Mouse (Mus musculus): ENCODE results near the gene Cluap1. TPM values are rescaled to one million over a fixed set of nuclear protein-coding genes. Genes with fewer than 3 reads are reported as not detected.
A peak's percentile ranks its signal among the peaks of the same experiment; 100 is the strongest.

Gene Cluap1
- polyA plus RNA-seq, 1 experiment from 2014 or later, result 25.3 TPM

DNA sequence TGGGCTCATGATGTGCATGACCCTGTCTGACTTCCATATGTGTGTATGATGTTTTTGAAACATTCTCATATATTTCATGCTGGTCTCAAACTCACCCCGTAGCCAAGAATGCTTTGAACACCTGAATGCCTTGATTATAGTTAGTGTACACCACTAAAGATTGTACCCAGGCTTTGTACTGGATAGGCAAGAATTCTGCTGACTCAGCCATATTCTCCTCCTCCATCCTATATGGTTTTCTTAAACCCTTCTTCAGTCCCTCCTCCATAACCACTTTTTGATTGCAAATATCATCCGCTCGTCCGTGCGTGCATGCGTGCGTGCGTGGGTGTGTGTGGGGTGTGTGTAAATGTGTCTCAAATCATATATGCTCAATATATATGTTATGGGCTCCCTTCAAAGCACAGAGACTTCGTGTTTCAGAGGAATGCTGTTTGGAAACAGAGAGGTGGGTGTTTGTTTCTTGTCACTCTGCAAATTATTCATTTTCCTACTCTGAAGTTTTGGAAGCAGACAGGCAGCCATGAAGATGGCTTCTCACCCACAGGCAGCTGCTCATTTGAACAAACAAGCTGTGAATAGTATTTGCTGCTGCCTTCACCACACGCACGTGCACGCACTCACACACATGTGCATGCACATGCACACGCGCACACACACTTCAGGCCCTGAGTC, 16.8 kb upstream of the Cluap1 start:
- H3K4me2 ChIP-seq, result no peak overlapping the region
- H3K9me3 ChIP-seq (ENCODE audit: control insufficient read depth, low read length), result no peaks in the 10 kb centered on the region
- no peaks in the 10 kb centered on the region for H3K27me3 ChIP-seq (ENCODE audit: control insufficient read depth, insufficient read depth, low read length)
- DNase-seq (ENCODE audit: low spot score, missing footprints), result peak; percentile 37
- no peaks in the 10 kb centered on the region; the same call in 1 of the 2 replicates for H3K36me3 ChIP-seq (ENCODE audit: control insufficient read depth, insufficient read depth, low read length)
- no peak overlapping the region for H3K9ac ChIP-seq (ENCODE audit: low read length)
- no peaks in the 10 kb centered on the region for H3K4me1 ChIP-seq (ENCODE audit: control insufficient read depth, insufficient read depth, low read length)
- H3K4me3 ChIP-seq (ENCODE audit: low read depth, low read length), result no peak overlapping the region
- no peak for ATAC-seq (ENCODE audit: low FRiP score)
- no peak overlapping the region for H3K27ac ChIP-seq (ENCODE audit: low read depth, low read length)
- WGBS, result 95% methylated on average over 14 of the region's 14 CpGs

DNA sequence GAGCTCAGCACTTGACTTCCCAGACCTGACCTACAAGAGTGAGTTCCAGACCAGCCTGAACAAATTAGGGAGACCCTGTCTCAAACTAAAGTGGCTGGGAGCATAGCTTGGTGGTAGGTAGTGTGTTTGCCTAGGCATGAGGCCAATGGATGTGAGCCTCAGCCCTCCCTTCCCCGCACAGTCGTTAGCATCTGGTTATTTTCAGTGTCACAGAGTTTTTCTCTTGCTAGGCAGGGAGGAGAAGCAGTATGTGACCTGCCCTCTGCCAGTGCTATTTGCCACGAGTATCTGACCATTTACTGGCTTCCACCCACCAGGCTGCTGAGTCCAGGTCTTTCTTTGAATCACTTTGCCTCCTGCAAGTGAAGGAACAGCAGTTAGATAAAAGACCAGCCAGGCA, 14.9 kb upstream of the Cluap1 start:
- no peak overlapping the region for H3K27ac ChIP-seq (ENCODE audit: low read depth, low read length)
- DNase-seq (ENCODE audit: low spot score, missing footprints) (no peak), ATAC-seq (ENCODE audit: low FRiP score) (no peak)
- no peaks in the 10 kb centered on the region; the same call in 1 of the 2 replicates for H3K36me3 ChIP-seq (ENCODE audit: control insufficient read depth, insufficient read depth, low read length)
- H3K27me3 ChIP-seq (ENCODE audit: control insufficient read depth, insufficient read depth, low read length), result no peaks in the 10 kb centered on the region
- H3K4me2 ChIP-seq, result no peak overlapping the region
- H3K4me1 ChIP-seq (ENCODE audit: control insufficient read depth, insufficient read depth, low read length), result no peaks in the 10 kb centered on the region
- no peak overlapping the region for H3K4me3 ChIP-seq (ENCODE audit: low read depth, low read length)
- H3K9me3 ChIP-seq (ENCODE audit: control insufficient read depth, low read length), result no peaks in the 10 kb centered on the region
- 78% methylated on average over 3 of the region's 3 CpGs for WGBS
- H3K9ac ChIP-seq (ENCODE audit: low read length), result no peak overlapping the region

DNA sequence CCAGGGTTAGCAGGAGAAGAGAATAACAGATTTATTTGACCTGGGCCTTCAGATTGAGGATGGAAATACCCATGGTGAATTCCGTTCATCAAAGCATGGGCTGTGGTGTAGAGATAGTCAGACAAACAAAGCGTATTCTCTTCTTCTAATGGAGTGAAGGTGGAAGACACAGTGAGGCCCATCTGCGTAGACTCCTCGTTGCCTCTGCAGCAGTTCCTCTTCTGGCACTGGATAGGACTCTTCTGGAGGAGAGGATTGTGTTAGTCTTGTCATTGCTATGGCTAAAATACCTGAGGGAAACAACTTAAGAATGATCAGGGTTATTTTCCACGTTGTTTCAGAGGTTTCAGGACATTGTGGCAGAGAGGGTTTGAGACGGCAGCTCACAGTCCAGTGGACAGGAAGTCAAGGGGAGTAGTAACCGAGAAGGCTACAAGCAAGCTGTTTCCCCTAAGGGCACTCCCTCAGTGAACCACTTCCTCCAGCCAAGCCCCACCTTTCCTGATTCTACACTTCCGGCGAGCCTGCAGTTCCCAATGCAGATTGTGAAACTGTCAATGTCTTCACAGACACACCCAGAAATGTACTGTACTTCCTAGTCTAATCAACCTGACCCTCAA, 13.3 kb upstream of the Cluap1 start:
- H3K4me1 ChIP-seq (ENCODE audit: control insufficient read depth, insufficient read depth, low read length), result no peaks in the 10 kb centered on the region
- peaks cover 4% of the 10 kb centered on the region; the same call in 1 of the 2 replicates for H3K36me3 ChIP-seq (ENCODE audit: control insufficient read depth, insufficient read depth, low read length)
- ATAC-seq (ENCODE audit: low FRiP score) (no peak), DNase-seq (ENCODE audit: low spot score, missing footprints) (no peak)
- H3K9me3 ChIP-seq (ENCODE audit: control insufficient read depth, low read length), result no peaks in the 10 kb centered on the region
- H3K4me3 ChIP-seq (ENCODE audit: low read depth, low read length), result no peak overlapping the region
- H3K9ac ChIP-seq (ENCODE audit: low read length), result no peak overlapping the region
- no peak overlapping the region for H3K27ac ChIP-seq (ENCODE audit: low read depth, low read length)
- H3K4me2 ChIP-seq, result no peak overlapping the region
- H3K27me3 ChIP-seq (ENCODE audit: control insufficient read depth, insufficient read depth, low read length), result no peaks in the 10 kb centered on the region
- 83% methylated on average over 9 of the region's 9 CpGs for WGBS

DNA sequence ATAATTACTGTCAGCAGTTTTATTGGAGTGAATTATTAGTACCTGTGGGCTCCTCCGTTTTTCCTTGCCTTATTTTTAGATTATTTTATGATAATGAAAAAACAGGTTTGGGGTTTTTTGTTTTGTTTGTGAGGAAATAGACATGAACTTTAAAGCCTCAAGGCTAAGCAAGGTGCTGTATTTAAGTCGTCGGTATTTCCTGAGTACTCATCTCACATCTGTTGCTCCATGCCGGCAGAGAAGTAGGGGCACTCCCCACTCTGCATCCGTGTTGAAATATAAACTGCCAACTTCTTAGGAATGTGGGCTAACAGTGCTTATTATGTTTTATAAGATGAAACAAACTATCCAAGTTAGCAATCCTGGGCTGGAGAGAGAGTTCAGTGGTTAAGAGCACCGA, 12.6 kb upstream of the Cluap1 start:
- Histone ChIP-seq H3K36me3 (ENCODE audit: control insufficient read depth, insufficient read depth, low read length) (peaks cover 4% of the 10 kb centered on the region; the same call in 1 of the 2 replicates), H3K4me1 (ENCODE audit: control insufficient read depth, insufficient read depth, low read length) (no peaks in the 10 kb centered on the region), H3K9ac (ENCODE audit: low read length) (no peak overlapping the region), H3K4me3 (ENCODE audit: low read depth, low read length) (no peak overlapping the region), H3K4me2 (no peak overlapping the region), H3K9me3 (ENCODE audit: control insufficient read depth, low read length) (no peaks in the 10 kb centered on the region), H3K27ac (ENCODE audit: low read depth, low read length) (no peak overlapping the region), H3K27me3 (ENCODE audit: control insufficient read depth, insufficient read depth, low read length) (no peaks in the 10 kb centered on the region)
- ATAC-seq (ENCODE audit: low FRiP score), result no peak
- DNase-seq (ENCODE audit: low spot score, missing footprints), result no peak
- WGBS, result 90% methylated on average over 6 of the region's 6 CpGs

DNA sequence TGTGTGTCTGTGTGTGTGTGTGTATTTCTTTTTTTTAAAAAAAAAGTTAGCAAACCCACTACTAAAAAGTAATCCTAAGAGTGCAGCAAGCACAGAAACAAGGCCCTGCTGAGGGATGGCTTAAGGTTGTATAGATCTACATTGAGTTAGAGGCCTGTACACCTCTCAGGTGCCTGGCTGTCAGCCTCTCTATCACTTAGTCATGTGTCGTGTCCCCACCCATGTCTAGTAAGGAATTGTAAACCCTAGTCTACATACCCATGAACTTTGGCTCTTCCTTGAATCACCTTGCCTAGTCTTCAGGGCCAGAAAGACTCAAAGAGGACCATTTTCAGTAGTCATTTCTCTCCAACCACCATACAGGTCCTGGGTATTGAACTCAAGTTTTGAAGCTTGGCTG, 12.0 kb upstream of the Cluap1 start:
- Histone ChIP-seq H3K4me3 (ENCODE audit: low read depth, low read length) (no peak overlapping the region), H3K9me3 (ENCODE audit: control insufficient read depth, low read length) (no peaks in the 10 kb centered on the region), H3K9ac (ENCODE audit: low read length) (no peak overlapping the region), H3K36me3 (ENCODE audit: control insufficient read depth, insufficient read depth, low read length) (peaks cover 4% of the 10 kb centered on the region; the same call in 1 of the 2 replicates), H3K4me1 (ENCODE audit: control insufficient read depth, insufficient read depth, low read length) (no peaks in the 10 kb centered on the region), H3K27me3 (ENCODE audit: control insufficient read depth, insufficient read depth, low read length) (no peaks in the 10 kb centered on the region), H3K4me2 (no peak overlapping the region), H3K27ac (ENCODE audit: low read depth, low read length) (no peak overlapping the region)
- ATAC-seq (ENCODE audit: low FRiP score) (no peak), DNase-seq (ENCODE audit: low spot score, missing footprints) (no peak)
- WGBS, result 82% methylated on average over 1 of the region's 1 CpGs

DNA sequence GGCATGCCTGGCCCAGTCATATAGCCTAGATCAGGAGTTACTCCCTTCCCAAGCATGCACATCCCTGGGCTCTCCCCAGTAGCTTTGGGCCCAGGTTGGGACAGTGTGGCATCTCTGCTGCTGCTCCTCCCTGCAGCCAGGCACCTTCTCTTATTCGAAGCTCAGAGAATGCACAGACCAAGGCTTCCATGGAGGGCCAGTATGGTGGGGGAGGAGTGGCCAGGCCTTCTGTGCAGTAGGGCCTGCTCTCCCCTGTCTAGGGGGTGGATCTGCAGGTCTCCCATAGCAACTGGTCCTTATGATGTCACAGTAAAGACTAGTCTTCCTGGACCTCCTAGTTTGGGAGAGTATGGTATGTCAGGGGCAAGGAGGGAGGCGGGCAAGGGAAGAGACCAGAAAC, 1.1 kb upstream of the Cluap1 start:
- Histone ChIP-seq H3K4me2 (no peak overlapping the region), H3K9me3 (ENCODE audit: control insufficient read depth, low read length) (no peaks in the 10 kb centered on the region), H3K27me3 (ENCODE audit: control insufficient read depth, insufficient read depth, low read length) (no peaks in the 10 kb centered on the region), H3K9ac (ENCODE audit: low read length) (0 out of 2 replicates have a peak overlapping the region, but pooled peaks have one; percentile 12), H3K4me1 (ENCODE audit: control insufficient read depth, insufficient read depth, low read length) (peaks cover 7% of the 10 kb centered on the region), H3K4me3 (ENCODE audit: low read depth, low read length) (no peak overlapping the region), H3K36me3 (ENCODE audit: control insufficient read depth, insufficient read depth, low read length) (peaks cover 2% of the 10 kb centered on the region; the same call in 1 of the 2 replicates), H3K27ac (ENCODE audit: low read depth, low read length) (no peak overlapping the region)
- 77% methylated on average over 2 of the region's 2 CpGs for WGBS
- DNase-seq (ENCODE audit: low spot score, missing footprints) (no peak), ATAC-seq (ENCODE audit: low FRiP score) (no peak)

DNA sequence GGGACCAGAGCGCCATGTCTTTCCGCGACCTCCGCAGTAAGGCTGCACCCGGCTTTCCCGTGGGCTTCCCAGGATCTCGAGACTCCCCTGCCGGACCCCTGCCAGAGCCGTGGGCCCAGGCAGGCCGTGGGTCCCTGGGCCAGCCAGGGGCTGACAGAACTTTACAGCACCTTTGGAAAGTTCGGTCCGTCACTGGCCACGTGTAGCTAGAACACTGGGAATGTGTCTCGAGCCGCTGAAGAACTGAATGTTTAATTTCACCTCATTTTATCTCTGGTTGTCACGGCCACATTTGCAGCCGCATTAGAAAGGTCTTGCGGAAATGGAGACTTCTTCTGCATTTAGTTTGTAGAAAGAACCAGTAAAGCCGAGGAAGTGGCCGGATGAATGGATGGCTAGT, 517 bp downstream of the Cluap1 start:
- WGBS, result 11% methylated on average over 20 of the region's 20 CpGs
- H3K36me3 ChIP-seq (ENCODE audit: control insufficient read depth, insufficient read depth, low read length), result peaks cover 2% of the 10 kb centered on the region; the same call in 1 of the 2 replicates
- H3K27ac ChIP-seq (ENCODE audit: low read depth, low read length), result no peak overlapping the region
- DNase-seq (ENCODE audit: low spot score, missing footprints) (no peak), ATAC-seq (ENCODE audit: low FRiP score) (no peak)
- H3K9me3 ChIP-seq (ENCODE audit: control insufficient read depth, low read length), result no peaks in the 10 kb centered on the region
- peak overlapping the region; percentile 56 for H3K4me3 ChIP-seq (ENCODE audit: low read depth, low read length)
- no peaks in the 10 kb centered on the region for H3K27me3 ChIP-seq (ENCODE audit: control insufficient read depth, insufficient read depth, low read length)
- peak overlapping the region; percentile 78 for H3K4me2 ChIP-seq
- peaks cover 7% of the 10 kb centered on the region for H3K4me1 ChIP-seq (ENCODE audit: control insufficient read depth, insufficient read depth, low read length)
- peak overlapping the region; percentile 70 for H3K9ac ChIP-seq (ENCODE audit: low read length)

DNA sequence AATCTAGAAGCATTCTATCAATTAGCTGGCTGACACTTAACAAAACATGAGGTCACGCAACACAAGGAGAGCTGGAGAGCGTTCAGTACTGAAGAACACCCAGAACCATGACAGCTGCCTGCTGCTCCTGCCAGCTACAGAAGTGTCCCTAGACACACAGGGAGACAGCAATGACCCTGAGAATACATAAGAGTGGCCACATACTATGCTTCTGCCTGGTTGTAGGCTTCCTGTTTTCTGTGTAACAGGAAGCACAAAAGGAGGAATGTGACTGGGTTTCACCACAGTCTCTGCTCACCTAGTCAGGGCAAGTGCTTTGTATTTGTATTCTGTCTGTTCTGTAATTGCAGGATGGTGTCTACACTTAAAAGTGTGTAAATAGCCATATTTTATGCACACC, 12.2 kb downstream of the Cluap1 start:
- no peak overlapping the region for H3K27ac ChIP-seq (ENCODE audit: low read depth, low read length)
- DNase-seq (ENCODE audit: low spot score, missing footprints), result no peak
- H3K4me1 ChIP-seq (ENCODE audit: control insufficient read depth, insufficient read depth, low read length), result no peaks in the 10 kb centered on the region
- ATAC-seq (ENCODE audit: low FRiP score), result no peak
- H3K9ac ChIP-seq (ENCODE audit: low read length), result no peak overlapping the region
- H3K27me3 ChIP-seq (ENCODE audit: control insufficient read depth, insufficient read depth, low read length), result no peaks in the 10 kb centered on the region
- no peaks in the 10 kb centered on the region; the same call in 1 of the 2 replicates for H3K36me3 ChIP-seq (ENCODE audit: control insufficient read depth, insufficient read depth, low read length)
- no peak overlapping the region for H3K4me3 ChIP-seq (ENCODE audit: low read depth, low read length)
- H3K9me3 ChIP-seq (ENCODE audit: control insufficient read depth, low read length), result no peaks in the 10 kb centered on the region
- no peak overlapping the region for H3K4me2 ChIP-seq
- 90% methylated on average over 2 of the region's 2 CpGs for WGBS

DNA sequence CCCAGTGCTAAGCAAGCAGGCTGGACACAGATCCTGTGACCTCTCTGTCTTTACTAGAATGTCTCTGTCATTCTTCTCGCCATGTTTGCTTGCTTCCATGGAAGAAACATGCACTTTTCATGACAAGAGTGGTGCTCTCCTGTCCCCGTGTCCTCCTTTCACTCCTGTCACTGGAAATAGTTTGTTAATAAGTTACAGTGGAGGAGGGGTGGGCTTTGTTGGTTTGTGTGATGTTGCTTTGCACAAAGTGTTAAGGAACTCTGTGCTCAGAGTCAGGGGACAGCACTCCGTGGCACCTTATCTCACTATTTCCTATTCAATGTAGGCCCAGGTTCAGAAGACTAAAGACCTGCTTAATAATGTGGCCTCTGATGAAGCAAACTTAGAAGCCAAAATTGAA, 14.9 kb downstream of the Cluap1 start:
- H3K4me2 ChIP-seq, result no peak overlapping the region
- H3K9ac ChIP-seq (ENCODE audit: low read length), result no peak overlapping the region
- ATAC-seq (ENCODE audit: low FRiP score) (no peak), DNase-seq (ENCODE audit: low spot score, missing footprints) (no peak)
- WGBS, result 84% methylated on average over 3 of the region's 3 CpGs
- no peaks in the 10 kb centered on the region for H3K9me3 ChIP-seq (ENCODE audit: control insufficient read depth, low read length)
- no peak overlapping the region for H3K27ac ChIP-seq (ENCODE audit: low read depth, low read length)
- H3K4me3 ChIP-seq (ENCODE audit: low read depth, low read length), result no peak overlapping the region
- no peaks in the 10 kb centered on the region for H3K4me1 ChIP-seq (ENCODE audit: control insufficient read depth, insufficient read depth, low read length)
- peaks cover 3% of the 10 kb centered on the region for H3K36me3 ChIP-seq (ENCODE audit: control insufficient read depth, insufficient read depth, low read length)
- no peaks in the 10 kb centered on the region for H3K27me3 ChIP-seq (ENCODE audit: control insufficient read depth, insufficient read depth, low read length)
